In the genomic region with DNA sequence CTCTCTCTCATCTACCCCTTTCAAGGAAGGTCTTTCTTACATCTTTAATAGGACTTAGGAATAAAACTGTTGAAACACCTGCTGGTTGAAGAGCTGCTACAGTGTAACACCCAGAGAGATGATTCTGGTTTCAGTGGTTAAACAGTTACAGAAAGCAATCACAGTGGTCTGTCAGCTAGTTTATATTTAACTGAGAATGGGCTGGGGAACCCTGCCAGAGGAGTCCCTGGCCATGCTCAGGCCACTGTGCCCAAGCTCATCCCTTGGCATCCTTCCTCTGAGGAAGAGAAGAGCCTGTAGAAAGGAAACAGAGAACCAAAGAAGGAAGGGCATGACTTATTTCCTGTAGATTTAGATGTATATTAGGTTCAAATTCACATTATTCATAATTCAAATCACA, we compare ENCODE assay signal across 27 mouse cellular contexts. TPM values are rescaled to one million over a fixed set of nuclear protein-coding genes. Genes with fewer than 3 reads are reported as not detected.
A peak's percentile ranks its signal among the peaks of the same experiment; 100 is the strongest.
DNase-seq lines count a peak whose midpoint lies in the region; ATAC-seq and TF ChIP-seq lines count a peak whose summit lies in the region.
"Had no signal": no experiment of that assay in that cellular context is flagged by ENCODE, and none has a peak within 500 bp of the region (broad histone marks: within the 10 kb centered on the region; RNA-seq: fewer than 3 reads in every experiment).

No protein-coding gene starts in this region.

- H3K4me3 ChIP-seq in liver, embryonic 13.5 days (replicated peaks) = no peak overlapping the region
- no peak overlapping the region for H3K4me3 ChIP-seq in liver, embryonic 11.5 days (ENCODE audit: low read depth, low read length)
- no peak overlapping the region for H3K4me3 ChIP-seq in forebrain, postnatal 0 days (ENCODE audit: low read depth, low read length)
- H3K4me3 ChIP-seq: embryonic facial prominence, embryonic 15.5 days; hindbrain, embryonic 10.5 days; left cerebral cortex, adult 2 months; limb, embryonic 10.5 days; liver, embryonic 15.5 days; megakaryocyte, embryonic 14.5 days; neural tube, embryonic 13.5 days had no signal

- H3K27me3 ChIP-seq in liver, embryonic 13.5 days = no peaks in the 10 kb centered on the region
- H3K27me3 ChIP-seq in liver, embryonic 11.5 days (replicated peaks; ENCODE audit: control insufficient read depth, insufficient read depth, low read length) = no peaks in the 10 kb centered on the region
- H3K27me3 ChIP-seq in forebrain, postnatal 0 days (ENCODE audit: insufficient read depth, low read length) = no peaks in the 10 kb centered on the region
- H3K27me3 ChIP-seq: embryonic facial prominence, embryonic 15.5 days; liver, embryonic 15.5 days; megakaryocyte, embryonic 14.5 days; neural tube, embryonic 13.5 days had no signal

- H3K4me1 ChIP-seq in liver, embryonic 13.5 days (replicated peaks) = no peaks in the 10 kb centered on the region
- no peaks in the 10 kb centered on the region for H3K4me1 ChIP-seq in liver, embryonic 11.5 days (replicated peaks; ENCODE audit: control insufficient read depth, insufficient read depth, low read length)
- no peaks in the 10 kb centered on the region for H3K4me1 ChIP-seq in forebrain, postnatal 0 days (ENCODE audit: insufficient read depth)
- H3K4me1 ChIP-seq: embryonic facial prominence, embryonic 15.5 days; hindbrain, embryonic 10.5 days; limb, embryonic 10.5 days; liver, embryonic 15.5 days; megakaryocyte, embryonic 14.5 days; neural tube, embryonic 13.5 days had no signal

- H3K9me3 ChIP-seq in liver, embryonic 13.5 days (replicated peaks) = no peaks in the 10 kb centered on the region
- H3K9me3 ChIP-seq in liver, embryonic 11.5 days (ENCODE audit: control insufficient read depth, low read length) = no peaks in the 10 kb centered on the region
- H3K9me3 ChIP-seq in forebrain, postnatal 0 days (ENCODE audit: low read length) = no peaks in the 10 kb centered on the region
- H3K9me3 ChIP-seq: embryonic facial prominence, embryonic 15.5 days; hindbrain, embryonic 10.5 days; limb, embryonic 10.5 days; liver, embryonic 15.5 days; megakaryocyte, embryonic 14.5 days; neural tube, embryonic 13.5 days had no signal

- TF ChIP-seq CTCF in forebrain, postnatal 0 days (IDR thresholded peaks at IDR 0.05; ENCODE audit: low read depth) = no peak

- H3K9ac ChIP-seq in liver, embryonic 13.5 days = no peak overlapping the region
- H3K9ac ChIP-seq in liver, embryonic 11.5 days (ENCODE audit: low read depth, low read length) = no peak overlapping the region
- no peak overlapping the region for H3K9ac ChIP-seq in forebrain, postnatal 0 days
- H3K9ac ChIP-seq: embryonic facial prominence, embryonic 15.5 days; liver, embryonic 15.5 days; neural tube, embryonic 13.5 days had no signal

- H3K36me3 ChIP-seq in liver, embryonic 13.5 days = no peaks in the 10 kb centered on the region
- no peaks in the 10 kb centered on the region for H3K36me3 ChIP-seq in liver, embryonic 11.5 days (ENCODE audit: control insufficient read depth, insufficient read depth, low read length)
- no peaks in the 10 kb centered on the region for H3K36me3 ChIP-seq in forebrain, postnatal 0 days (ENCODE audit: insufficient read depth)
- H3K36me3 ChIP-seq: embryonic facial prominence, embryonic 15.5 days; hindbrain, embryonic 10.5 days; limb, embryonic 10.5 days; liver, embryonic 15.5 days; neural tube, embryonic 13.5 days had no signal

- no peak overlapping the region for H3K27ac ChIP-seq in liver, embryonic 13.5 days
- no peak overlapping the region for H3K27ac ChIP-seq in liver, embryonic 11.5 days (ENCODE audit: low read depth, low read length)
- H3K27ac ChIP-seq in forebrain, postnatal 0 days (ENCODE audit: low read depth, low read length) = no peak overlapping the region
- H3K27ac ChIP-seq: embryonic facial prominence, embryonic 15.5 days; hindbrain, embryonic 10.5 days; left cerebral cortex, adult 2 months; limb, embryonic 10.5 days; liver, embryonic 15.5 days; neural tube, embryonic 13.5 days had no signal

- DNase-seq in liver, embryonic 13.5 days = no peak
- no peak for DNase-seq in liver, embryonic 11.5 days (ENCODE audit: low spot score)
- DNase-seq in kidney, adult 9 months = peak; percentile 95
- DNase-seq in kidney, postnatal 36 days = peak; percentile 81 to 88
- no peak for DNase-seq in forebrain, postnatal 0 days
- no peak for DNase-seq in urinary bladder, postnatal 25 days (ENCODE audit: low spot score)
- no peak for DNase-seq in ovary, postnatal 14 days (ENCODE audit: low spot score)
- DNase-seq: adrenal gland, postnatal 10 days; cerebellum, postnatal 25 days; embryo, embryonic 11 days; gastrocnemius, postnatal 36 days; layer of hippocampus, adult 9-11 months; lung, postnatal 14 days; midbrain, embryonic 14.5 days; thymus, postnatal 4 days had no signal

- H3K4me2 ChIP-seq in liver, embryonic 13.5 days = no peak overlapping the region
- H3K4me2 ChIP-seq in liver, embryonic 11.5 days = no peak overlapping the region
- no peak overlapping the region for H3K4me2 ChIP-seq in forebrain, postnatal 0 days (ENCODE audit: low read depth)
- H3K4me2 ChIP-seq: embryonic facial prominence, embryonic 15.5 days; liver, embryonic 15.5 days; neural tube, embryonic 13.5 days had no signal

- 0 out of 2 replicates have a peak, but pooled peaks have one; percentile 53 for ATAC-seq in liver, embryonic 13.5 days (ENCODE audit: low read depth)
- no peak for ATAC-seq in liver, embryonic 11.5 days (replicated peaks; ENCODE audit: low FRiP score)
- ATAC-seq in forebrain, postnatal 0 days = no peak
- ATAC-seq: forebrain, embryonic 16.5 days had no signal

RNA-seq across cellular contexts. Expression of a gene that starts 21.2 kb away (rescaled TPM):
- polyA plus RNA-seq in liver, embryonic 13.5 days (2015; fragmentation: Nextera tagmentation; extraction: Ambion mirVana) = 5.7 and 6.4 TPM in 2 replicates
- polyA plus RNA-seq in liver, embryonic 11.5 days (2014; fragmentation: Nextera tagmentation; extraction: Ambion mirVana) = 10.7 and 11.1 TPM in 2 replicates
- total RNA-seq in forebrain, postnatal 0 days (2014; rRNA removed) = 88.8 and 98.3 TPM in 2 replicates
- polyA plus RNA-seq in forebrain, postnatal 0 days (2015; fragmentation: Nextera tagmentation; extraction: Ambion mirVana) = 73.1 and 101 TPM in 2 replicates

RNA-seq across cellular contexts. Expression of a gene that starts 59.0 kb away (rescaled TPM):
- polyA plus RNA-seq in liver, embryonic 13.5 days (2015; fragmentation: Nextera tagmentation; extraction: Ambion mirVana) = not detected in 2 replicates
- not detected in 2 replicates for polyA plus RNA-seq in liver, embryonic 11.5 days (2014; fragmentation: Nextera tagmentation; extraction: Ambion mirVana)
- total RNA-seq in forebrain, postnatal 0 days (2014; rRNA removed) = 0.10 TPM in 1 of 2 replicates, not detected in the other
- 0.35 TPM in 1 of 2 replicates, not detected in the other for polyA plus RNA-seq in forebrain, postnatal 0 days (2015; fragmentation: Nextera tagmentation; extraction: Ambion mirVana)
- total RNA-seq: adrenal gland, postnatal 10 days; gastrocnemius, postnatal 36 days; heart, adult 8-10 months; left cerebral cortex, adult 2 months had no signal
- polyA plus RNA-seq: C2C12; forebrain, embryonic 16.5 days; heart, postnatal 0 days; hindbrain, embryonic 10.5 days; limb, embryonic 10.5 days; liver, embryonic 15.5 days; neural tube, embryonic 13.5 days; stomach, embryonic 14.5 days had no signal

Comparison
In these comparisons a context has a peak if more than half of its experiments do, and no peak if none do; other contexts are left out.
1. DNase-seq: peak in kidney, adult 9 months (single experiment) and kidney, postnatal 36 days (2 of 2); none in liver, embryonic 13.5 days (single experiment), liver, embryonic 11.5 days (single experiment), forebrain, postnatal 0 days (single experiment), urinary bladder, postnatal 25 days (single experiment) and ovary, postnatal 14 days (single experiment).